Mouse (Mus musculus) liver, postnatal 0 days (tissue): ENCODE data around the gene Gpbp1. TPM values are rescaled to one million over a fixed set of nuclear protein-coding genes. Genes with fewer than 3 reads are reported as not detected.

ENCODE experiments used
- ATAC-seq: fragments of 200-750 bp; cut with Nextera tagmentation; 2 replicates; pipeline ENCODE4 v1.8.0; 2017; ENCODE audit warnings: mild to moderate bottlenecking, moderate library complexity
- DNase-seq: peaks from one replicate; pipeline ENCODE4 v3.0.0-alpha.2; 2016
- H3K27ac ChIP-seq: fragments of 300-500 bp; sonication (generic); 2 replicates; pipeline ENCODE4 v1.5.1; 2014; ENCODE audit warnings: antibody characterized with exemption, moderate library complexity, mild to moderate bottlenecking, low read depth
- H3K27me3 ChIP-seq: fragments of 300-500 bp; sonication (generic); 2 replicates; pipeline ENCODE4 v1.6.1; 2014; ENCODE audit warnings: low read length, control low read depth, mixed read lengths; ENCODE audit not compliant: insufficient read depth
- H3K36me3 ChIP-seq: fragments of 300-500 bp; sonication (generic); replicated peaks from 2 replicates; pipeline ENCODE4 v1.6.1; 2014; ENCODE audit warnings: mild to moderate bottlenecking, control low read depth, low read length, moderate library complexity, mixed read lengths; ENCODE audit not compliant: insufficient read depth
- H3K4me1 ChIP-seq: fragments of 300-500 bp; sonication (generic); 2 replicates; pipeline ENCODE4 v1.6.1; 2014; ENCODE audit warnings: antibody characterized with exemption, mild to moderate bottlenecking, control low read depth; ENCODE audit not compliant: insufficient read depth
- H3K4me2 ChIP-seq: fragments of 300-500 bp; sonication (generic); 2 replicates; pipeline ENCODE4 v1.6.1; 2014; ENCODE audit warnings: low read depth, mild to moderate bottlenecking, low read length, moderate library complexity, mixed read lengths
- H3K4me3 ChIP-seq: fragments of 300-500 bp; sonication (generic); 2 replicates; pipeline ENCODE4 v1.5.1; 2014; ENCODE audit warnings: low read depth, low read length
- H3K9ac ChIP-seq: fragments of 300-500 bp; sonication (generic); replicated peaks from 2 replicates; pipeline ENCODE4 v1.6.1; 2014; ENCODE audit warnings: mild to moderate bottlenecking, moderate library complexity
- H3K9me3 ChIP-seq: fragments of 300-500 bp; sonication (generic); 2 replicates; pipeline ENCODE4 v1.6.1; 2016; ENCODE audit warnings: mild to moderate bottlenecking, control low read depth, low read length, mixed read lengths
- CTCF ChIP-seq: sonication (generic); IDR thresholded peaks from 2 replicates; pipeline ENCODE4 v1.5.1; 2016; ENCODE audit warnings: antibody characterized with exemption, low read depth
- EP300 ChIP-seq: IDR thresholded peaks from 2 replicates; pipeline ENCODE4 v1.6.1; 2016; ENCODE audit warnings: antibody characterized with exemption, low read depth, mild to moderate bottlenecking
- WGBS: fragments of 180-500 bp; shearing (Covaris S2); extraction: QIAGEN DNeasy Blood & Tissue Kit; methylation state at CpG from one replicate; pipeline ENCODE4 v1.1.7; 2014; ENCODE audit not compliant: insufficient replicate concordance; 5-methylcytosine and 5-hydroxymethylcytosine counted together
- polyA plus RNA-seq: library from polyadenylated mRNA; unstranded; fragments of >200 nt; fragmentation: Nextera tagmentation; extraction: Ambion mirVana; gene quantifications from 2 replicates; pipeline ENCODE4 v1.2.1, GENCODE M21; 2015

Gene Gpbp1
- polyA plus RNA-seq, 1 experiment from 2014 or later, result 25.2 TPM

GRCm38 (mm10) chr13:111509385-111509784 lies 19.5 kb upstream of the Gpbp1 start:
- Histone ChIP-seq H3K4me2 (no peak overlapping the region), H3K9me3 (no peaks in the 10 kb centered on the region), H3K27me3 (no peaks in the 10 kb centered on the region), H3K36me3 (no peaks in the 10 kb centered on the region), H3K27ac (no peak overlapping the region), H3K4me3 (no peak overlapping the region), H3K9ac (no peak overlapping the region), H3K4me1 (no peaks in the 10 kb centered on the region)
- ATAC-seq (no peak), DNase-seq (no peak)
- 38% methylated on average over 5 of the region's 5 CpGs for WGBS
- TF ChIP-seq CTCF, result no peak
- no peak for TF ChIP-seq EP300

GRCm38 (mm10) chr13:111508645-111509044 lies 18.7 kb upstream of the Gpbp1 start:
- ATAC-seq (no peak), DNase-seq (no peak)
- Histone ChIP-seq H3K36me3 (no peaks in the 10 kb centered on the region), H3K9me3 (no peaks in the 10 kb centered on the region), H3K4me3 (no peak overlapping the region), H3K27ac (no peak overlapping the region), H3K4me1 (no peaks in the 10 kb centered on the region), H3K4me2 (no peak overlapping the region), H3K27me3 (no peaks in the 10 kb centered on the region), H3K9ac (no peak overlapping the region)
- TF ChIP-seq CTCF (no peak), EP300 (no peak)
- WGBS, result 51% methylated on average over 6 of the region's 6 CpGs

GRCm38 (mm10) chr13:111494330-111495029 lies 4.6 kb upstream of the Gpbp1 start:
- H3K4me1 ChIP-seq, result peaks cover 6% of the 10 kb centered on the region
- no peak overlapping the region for H3K4me3 ChIP-seq
- H3K4me2 ChIP-seq, result no peak overlapping the region
- H3K27me3 ChIP-seq, result peaks cover 8% of the 10 kb centered on the region; the same call in 1 of the 2 replicates
- H3K9ac ChIP-seq, result no peak overlapping the region
- TF ChIP-seq CTCF (no peak), EP300 (no peak)
- no peaks in the 10 kb centered on the region for H3K9me3 ChIP-seq
- ATAC-seq (no peak), DNase-seq (no peak)
- WGBS, result 74% methylated on average over 11 of the region's 11 CpGs
- no peaks in the 10 kb centered on the region for H3K36me3 ChIP-seq
- no peak overlapping the region for H3K27ac ChIP-seq

GRCm38 (mm10) chr13:111491046-111491756 lies 1.3 kb upstream of the Gpbp1 start:
- H3K9ac ChIP-seq, result 0 out of 2 replicates have a peak overlapping the region, but pooled peaks have one; percentile 72
- ATAC-seq (no peak), DNase-seq (no peak)
- peaks cover 8% of the 10 kb centered on the region; the same call in 1 of the 2 replicates for H3K27me3 ChIP-seq
- TF ChIP-seq CTCF (no peak), EP300 (no peak)
- H3K4me3 ChIP-seq, result peak overlapping the region; percentile 89
- no peaks in the 10 kb centered on the region for H3K36me3 ChIP-seq
- WGBS, result 21% methylated on average over 13 of the region's 13 CpGs
- H3K4me1 ChIP-seq, result peaks cover 6% of the 10 kb centered on the region
- H3K4me2 ChIP-seq, result peak overlapping the region; percentile 78
- H3K27ac ChIP-seq, result no peak overlapping the region
- no peaks in the 10 kb centered on the region for H3K9me3 ChIP-seq

GRCm38 (mm10) chr13:111489502-111489801 lies 459 bp downstream of the Gpbp1 start:
- Histone ChIP-seq H3K36me3 (peaks cover 5% of the 10 kb centered on the region), H3K9ac (peak overlapping the region; percentile 98), H3K27me3 (peaks cover 8% of the 10 kb centered on the region; the same call in 1 of the 2 replicates), H3K9me3 (no peaks in the 10 kb centered on the region), H3K27ac (peak overlapping the region; percentile 99), H3K4me3 (peak overlapping the region; percentile 89), H3K4me1 (peaks cover 14% of the 10 kb centered on the region), H3K4me2 (peak overlapping the region; percentile 80)
- WGBS, result 2% methylated on average over 12 of the region's 33 CpGs
- DNase-seq (no peak), ATAC-seq (peak; percentile 11)
- TF ChIP-seq CTCF (no peak), EP300 (no peak)

- under 1% methylated on average over 66 of the region's 98 CpGs for WGBS
- no peaks in the 10 kb centered on the region for H3K9me3 ChIP-seq
- H3K4me3 ChIP-seq, result peak overlapping the region; percentile 89
- DNase-seq (peak; percentile 69), ATAC-seq (peak; percentile 1; the same call in 1 of the 2 replicates)
- TF ChIP-seq CTCF, result no peak
- no peak for TF ChIP-seq EP300
- H3K27me3 ChIP-seq, result peaks cover 8% of the 10 kb centered on the region; the same call in 1 of the 2 replicates
- peak overlapping the region; percentile 80 for H3K4me2 ChIP-seq
- H3K36me3 ChIP-seq, result peaks cover 5% of the 10 kb centered on the region
- H3K4me1 ChIP-seq, result peaks cover 14% of the 10 kb centered on the region
- peak overlapping the region; percentile 98 for H3K9ac ChIP-seq
- H3K27ac ChIP-seq, result peak overlapping the region; percentile 99
Measured at GRCm38 (mm10) chr13:111488651-111489501, 1.0 kb downstream of the Gpbp1 start.
